Mouse (Mus musculus) spleen, adult 2 months (tissue): Measurements from ENCODE around the gene Mif4gd.

ENCODE experiments used
- CTCF ChIP-seq: fragments of 200-500 bp; IDR thresholded peaks from 2 replicates; pipeline ENCODE4 v1.5.1; 2011; ENCODE audit warnings: mild to moderate bottlenecking, inconsistent platforms; ENCODE audit not compliant: insufficient read depth, insufficient read length, insufficient replicate concordance; ENCODE audit errors: extremely low read depth
- POLR2A ChIP-seq: fragments of 200-500 bp; IDR thresholded peaks from 2 replicates; pipeline ENCODE4 v1.6.1; 2011; ENCODE audit warnings: low read depth, low read length, inconsistent platforms

- no peak for TF ChIP-seq CTCF
- TF ChIP-seq POLR2A = no peak
These were observed 29.9 kb upstream of the Mif4gd start for GRCm38 (mm10) chr11:115642705-115643104.
